Mouse (Mus musculus) limb, embryonic 12.5 days (tissue): Measurements from ENCODE around the gene Myo18b. TPM values are rescaled to one million over a fixed set of nuclear protein-coding genes. Genes with fewer than 3 reads are reported as not detected.

ENCODE experiments used
- ATAC-seq: fragments of 200-750 bp; cut with Nextera tagmentation; 2 replicates; pipeline ENCODE4 v1.8.0; 2017; ENCODE audit warnings: low read depth, moderate TSS enrichment; ENCODE audit not compliant: insufficient number of reproducible peaks, insufficient read depth, low FRiP score, low TSS enrichment
- H3K27ac ChIP-seq: fragments of 300-500 bp; sonication (generic); 2 replicates; pipeline ENCODE4 v1.5.1; 2016; ENCODE audit warnings: mild to moderate bottlenecking, moderate library complexity
- H3K27me3 ChIP-seq: fragments of 300-500 bp; sonication (generic); 2 replicates; pipeline ENCODE4 v1.6.1; 2016; ENCODE audit warnings: mild to moderate bottlenecking, moderate library complexity
- H3K36me3 ChIP-seq: fragments of 300-500 bp; sonication (generic); 2 replicates; pipeline ENCODE4 v1.6.1; 2016; ENCODE audit warnings: mild to moderate bottlenecking, moderate library complexity
- H3K4me1 ChIP-seq: fragments of 300-500 bp; sonication (generic); replicated peaks from 2 replicates; pipeline ENCODE4 v1.6.1; 2016
- H3K4me2 ChIP-seq: fragments of 300-500 bp; sonication (generic); 2 replicates; pipeline ENCODE4 v1.6.1; 2016; ENCODE audit warnings: mild to moderate bottlenecking, moderate library complexity
- H3K4me3 ChIP-seq: fragments of 300-500 bp; sonication (generic); replicated peaks from 2 replicates; pipeline ENCODE4 v1.5.1; 2016; ENCODE audit warnings: mild to moderate bottlenecking
- H3K9ac ChIP-seq: fragments of 300-500 bp; sonication (generic); replicated peaks from 2 replicates; pipeline ENCODE4 v1.6.1; 2016; ENCODE audit warnings: mild to moderate bottlenecking, moderate library complexity
- H3K9me3 ChIP-seq: fragments of 300-500 bp; sonication (generic); 2 replicates; pipeline ENCODE4 v1.6.1; 2016; ENCODE audit warnings: mild to moderate bottlenecking, moderate library complexity
- WGBS: fragments of 180-500 bp; shearing (Covaris S2); methylation state at CpG from one replicate; pipeline ENCODE4 v1.1.7; 2016; 5-methylcytosine and 5-hydroxymethylcytosine counted together
- polyA plus RNA-seq: library from polyadenylated mRNA; unstranded; fragments of >200 nt; fragmentation: Nextera tagmentation; extraction: Ambion mirVana; gene quantifications from 2 replicates; pipeline ENCODE4 v1.2.1, GENCODE M21; 2016

Myo18b gene
- polyA plus RNA-seq, 1 experiment from 2014 or later: 1.5 TPM

DNA sequence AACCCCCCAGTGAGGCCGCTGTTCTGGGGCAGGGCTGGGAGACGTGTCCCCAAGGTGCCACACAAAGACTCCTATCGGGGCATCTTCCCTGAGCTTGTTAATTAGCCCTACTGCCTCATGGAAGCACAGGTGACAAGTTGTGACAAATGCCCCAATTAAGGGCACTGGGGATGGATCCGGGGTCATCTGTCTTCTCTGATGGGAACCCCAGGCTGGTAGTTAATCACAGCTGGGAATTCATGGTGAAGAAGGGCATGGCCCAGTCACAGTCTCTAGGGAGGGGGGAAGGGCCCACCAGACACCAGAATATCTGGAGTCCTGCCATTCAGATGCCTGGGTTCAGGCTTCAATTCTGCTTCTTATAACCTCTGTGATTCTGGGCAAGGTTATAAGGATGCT, 126.4 kb downstream of the Myo18b start:
- Histone ChIP-seq H3K27me3 (no peaks in the 10 kb centered on the region; the same call in 1 of the 2 replicates), H3K27ac (no peak overlapping the region), H3K4me3 (no peak overlapping the region), H3K36me3 (no peaks in the 10 kb centered on the region), H3K4me2 (no peak overlapping the region), H3K9me3 (no peaks in the 10 kb centered on the region), H3K9ac (no peak overlapping the region), H3K4me1 (no peaks in the 10 kb centered on the region)
- ATAC-seq: no peak
- WGBS: 18% methylated on average over 4 of the region's 4 CpGs

DNA sequence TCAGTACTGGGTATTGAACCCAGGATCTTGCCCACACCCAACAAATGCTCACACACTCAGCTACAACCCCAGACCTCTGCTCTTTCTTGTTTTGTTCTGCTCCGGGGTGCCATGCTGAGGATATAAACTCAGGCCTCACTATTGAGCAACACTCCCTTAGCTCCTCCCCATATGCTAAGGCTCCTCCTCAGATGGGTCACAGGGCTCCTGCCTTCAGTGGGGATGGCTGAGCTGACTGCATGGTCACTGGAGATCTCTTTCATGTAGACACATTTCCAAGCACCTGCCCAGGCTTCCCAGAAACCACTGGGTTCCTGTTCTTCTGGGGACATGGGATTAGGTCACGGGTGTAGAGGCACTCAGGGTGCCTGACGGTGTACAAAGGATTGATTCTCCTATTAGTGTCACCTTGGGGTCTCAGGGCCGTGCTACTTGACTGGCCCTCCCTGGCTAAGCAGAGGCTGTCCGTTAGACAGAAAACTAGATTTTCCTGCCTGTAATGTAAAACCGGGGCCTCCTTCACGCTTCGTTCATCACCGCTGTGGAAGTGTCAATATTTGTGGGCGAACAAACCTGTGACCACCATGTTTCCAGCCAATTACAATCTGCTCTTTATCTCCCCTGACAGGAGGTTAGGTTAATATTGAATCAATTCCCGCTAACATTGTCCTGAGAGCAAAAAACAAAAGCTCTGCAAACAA, 127.0 kb downstream of the Myo18b start:
- ATAC-seq: no peak
- no peaks in the 10 kb centered on the region; the same call in 1 of the 2 replicates for H3K27me3 ChIP-seq
- H3K27ac ChIP-seq: no peak overlapping the region
- no peaks in the 10 kb centered on the region for H3K4me1 ChIP-seq
- no peak overlapping the region for H3K9ac ChIP-seq
- no peak overlapping the region for H3K4me3 ChIP-seq
- H3K36me3 ChIP-seq: no peaks in the 10 kb centered on the region
- no peaks in the 10 kb centered on the region for H3K9me3 ChIP-seq
- no peak overlapping the region for H3K4me2 ChIP-seq
- 48% methylated on average over 11 of the region's 11 CpGs for WGBS

DNA sequence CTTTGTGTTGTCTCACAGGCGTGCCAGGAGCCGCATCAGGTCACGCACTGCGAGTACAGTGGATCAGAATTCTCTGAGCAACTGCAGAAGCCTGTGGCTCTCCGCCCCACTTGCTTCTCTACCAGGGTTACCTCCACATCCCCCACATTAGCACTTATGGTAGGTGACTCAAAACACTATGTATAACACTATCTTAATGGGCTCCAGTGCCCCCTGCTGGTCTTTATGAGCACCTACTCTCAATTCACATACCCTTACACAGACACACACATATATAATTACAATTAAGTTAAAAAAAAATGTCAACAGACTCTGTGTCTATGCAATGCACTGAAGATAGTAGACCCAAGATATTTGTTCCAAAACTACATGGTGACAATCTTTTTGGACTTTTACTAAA, 127.6 kb downstream of the Myo18b start:
- ATAC-seq: no peak
- Histone ChIP-seq H3K27ac (no peak overlapping the region), H3K4me3 (no peak overlapping the region), H3K4me2 (no peak overlapping the region), H3K9ac (no peak overlapping the region), H3K4me1 (no peaks in the 10 kb centered on the region), H3K27me3 (no peaks in the 10 kb centered on the region; the same call in 1 of the 2 replicates), H3K9me3 (no peaks in the 10 kb centered on the region), H3K36me3 (no peaks in the 10 kb centered on the region)
- WGBS: 90% methylated on average over 5 of the region's 5 CpGs

DNA sequence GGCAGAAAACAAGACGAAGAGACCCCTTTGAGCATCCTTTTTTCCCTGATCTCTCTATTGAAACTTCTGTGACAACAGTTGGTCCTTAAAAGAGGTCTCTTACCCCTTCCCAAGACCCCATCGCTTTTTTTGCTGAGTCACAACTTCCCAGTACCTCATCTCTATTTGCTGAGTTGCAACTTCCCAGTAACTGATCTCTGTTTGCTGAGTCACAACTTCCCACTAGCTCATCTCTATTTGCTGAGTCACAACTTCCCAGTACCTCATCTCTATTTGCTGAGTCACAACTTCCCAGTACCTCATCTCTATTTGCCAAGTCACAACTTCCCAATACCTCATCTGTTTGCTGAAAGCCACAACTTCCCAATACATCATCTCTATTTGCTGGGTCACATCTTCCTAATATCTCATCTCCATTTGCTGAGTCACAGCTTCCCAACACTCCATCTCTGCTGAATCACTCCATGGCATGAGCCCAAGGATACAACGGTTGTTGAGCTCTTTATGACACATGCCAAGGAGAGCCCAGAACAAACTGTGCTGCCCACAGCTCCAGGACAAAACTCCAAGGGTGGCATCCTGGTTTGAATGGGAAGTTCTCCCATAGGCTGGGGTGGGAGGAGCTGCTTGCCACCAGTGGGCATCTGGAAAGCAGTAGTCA, 134.6 kb downstream of the Myo18b start:
- Histone ChIP-seq H3K27ac (no peak overlapping the region), H3K9ac (no peak overlapping the region), H3K4me3 (no peak overlapping the region), H3K4me1 (no peaks in the 10 kb centered on the region), H3K4me2 (no peak overlapping the region), H3K27me3 (peaks cover 3% of the 10 kb centered on the region), H3K9me3 (no peaks in the 10 kb centered on the region), H3K36me3 (no peaks in the 10 kb centered on the region)
- no peak for ATAC-seq
- WGBS: 84% methylated on average over 3 of the region's 3 CpGs

DNA sequence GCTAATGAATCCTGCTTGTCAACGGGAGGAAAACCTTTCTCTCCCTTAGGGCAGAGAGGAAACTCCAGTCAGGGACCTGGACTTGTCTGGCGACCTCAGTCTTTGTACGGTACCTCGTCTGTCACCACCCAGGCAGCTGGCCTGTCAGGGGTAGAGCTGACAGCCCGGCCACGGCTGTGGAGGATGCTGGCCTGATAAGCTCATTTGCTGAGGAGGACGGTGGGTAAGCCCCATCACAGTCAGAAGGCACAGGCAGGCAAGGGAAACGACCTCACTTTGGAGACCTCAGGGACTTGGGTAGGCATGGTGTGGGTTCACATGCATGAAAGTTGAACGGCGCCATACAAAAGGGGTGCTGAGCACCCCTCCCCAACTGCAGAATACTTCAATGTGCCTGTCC, 140.6 kb downstream of the Myo18b start:
- Histone ChIP-seq H3K9ac (no peak overlapping the region), H3K36me3 (no peaks in the 10 kb centered on the region), H3K4me1 (no peaks in the 10 kb centered on the region), H3K9me3 (no peaks in the 10 kb centered on the region), H3K4me2 (no peak overlapping the region), H3K27me3 (peaks cover 20% of the 10 kb centered on the region), H3K4me3 (no peak overlapping the region), H3K27ac (no peak overlapping the region)
- 26% methylated on average over 10 of the region's 10 CpGs for WGBS
- no peak for ATAC-seq

DNA sequence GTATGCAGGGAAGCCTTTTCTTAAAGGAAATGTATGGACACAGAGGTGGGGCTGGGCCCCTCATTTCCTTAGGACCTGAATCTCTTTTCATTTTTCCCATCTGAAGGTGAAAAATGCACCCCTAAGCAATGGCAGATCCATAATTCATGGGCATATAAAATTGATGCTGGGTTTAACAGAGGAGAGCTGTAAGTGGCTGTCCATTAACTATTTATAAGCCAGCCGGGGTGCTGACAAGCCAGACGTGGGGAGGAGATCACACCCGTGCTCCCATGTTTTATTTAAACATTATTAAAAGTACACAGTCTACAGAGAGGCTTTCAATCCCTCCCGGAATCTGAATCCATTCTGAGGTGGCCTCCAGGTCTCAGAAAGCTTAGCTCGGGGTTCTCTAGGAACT, 146.5 kb downstream of the Myo18b start:
- Histone ChIP-seq H3K9ac (no peak overlapping the region), H3K4me1 (peaks cover 21% of the 10 kb centered on the region), H3K27ac (no peak overlapping the region), H3K27me3 (peaks cover 45% of the 10 kb centered on the region), H3K4me3 (no peak overlapping the region), H3K9me3 (peaks cover 8% of the 10 kb centered on the region; the same call in 1 of the 2 replicates), H3K4me2 (no peak overlapping the region), H3K36me3 (no peaks in the 10 kb centered on the region)
- 52% methylated on average over 5 of the region's 5 CpGs for WGBS
- no peak for ATAC-seq

DNA sequence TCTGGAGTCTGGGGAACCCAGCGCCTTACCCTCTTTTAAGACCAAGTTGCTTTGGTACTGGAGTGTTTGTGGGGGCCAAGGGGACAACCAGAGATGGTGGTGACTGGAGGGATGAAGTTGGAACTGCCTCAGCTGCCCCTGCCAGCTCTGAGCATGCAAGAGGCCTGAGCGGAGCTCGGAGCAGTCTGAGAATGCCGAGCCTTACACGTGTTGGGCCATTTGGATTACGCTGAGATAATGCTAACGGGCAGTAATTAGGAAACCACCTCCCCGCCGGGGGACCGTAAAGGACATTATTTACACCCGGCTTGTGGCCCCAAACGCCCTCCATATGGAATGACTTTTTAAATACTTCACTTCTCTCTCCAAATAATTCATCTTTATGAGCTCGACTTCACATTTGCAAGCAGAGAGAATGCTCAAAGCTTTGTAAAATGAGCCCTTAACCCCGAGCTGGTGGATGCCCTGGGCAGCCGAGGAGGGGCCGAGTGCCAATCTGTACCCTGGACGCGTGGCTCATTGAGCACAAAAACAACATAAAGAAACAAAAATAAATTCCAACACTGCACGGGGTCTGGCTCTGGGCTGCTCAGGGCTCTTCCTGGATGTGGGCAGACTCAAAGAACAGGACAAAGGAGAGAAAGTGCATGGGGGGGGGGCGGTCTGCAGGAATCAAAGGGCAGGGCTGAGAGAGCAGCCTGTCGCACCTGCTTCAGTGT, 148.0 kb downstream of the Myo18b start:
- Histone ChIP-seq H3K4me3 (no peak overlapping the region), H3K9ac (0 out of 2 replicates have a peak overlapping the region, but pooled peaks have one; percentile 27), H3K4me2 (peak overlapping the region; percentile 36), H3K4me1 (peaks cover 21% of the 10 kb centered on the region), H3K27me3 (peaks cover 39% of the 10 kb centered on the region), H3K27ac (no peak overlapping the region), H3K36me3 (no peaks in the 10 kb centered on the region), H3K9me3 (peaks cover 8% of the 10 kb centered on the region; the same call in 1 of the 2 replicates)
- WGBS: 14% methylated on average over 21 of the region's 21 CpGs
- no peak for ATAC-seq

DNA sequence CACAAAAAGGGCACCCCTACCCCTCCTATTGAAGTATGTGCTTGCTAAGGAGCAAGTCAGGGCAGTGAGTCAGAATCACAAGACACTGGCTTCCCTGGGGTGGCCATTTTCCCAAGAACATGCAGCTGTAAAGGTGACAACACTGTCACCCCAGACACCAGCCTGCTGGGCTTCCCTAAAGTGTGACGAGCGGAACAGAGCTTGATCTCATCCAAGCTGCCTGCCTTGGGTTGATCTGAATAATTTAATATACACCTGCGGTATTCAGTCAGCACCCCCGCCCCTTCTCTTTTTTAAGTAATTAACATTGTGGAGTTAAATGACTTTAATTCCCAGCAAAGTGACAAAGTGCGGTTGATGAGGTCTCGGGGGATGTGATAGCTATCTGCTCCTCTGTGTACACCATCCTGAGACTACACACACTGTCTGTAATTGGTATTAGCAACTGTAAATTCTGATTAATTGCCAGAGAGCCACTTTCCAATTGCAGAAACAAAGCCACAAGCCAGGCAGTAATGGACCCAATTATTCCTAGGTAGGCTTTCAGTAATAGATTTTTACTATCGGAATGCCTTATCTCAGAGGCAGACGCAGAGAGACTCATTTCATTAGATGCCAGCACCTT, 148.7 kb downstream of the Myo18b start:
- peaks cover 21% of the 10 kb centered on the region for H3K4me1 ChIP-seq
- peaks cover 8% of the 10 kb centered on the region; the same call in 1 of the 2 replicates for H3K9me3 ChIP-seq
- H3K9ac ChIP-seq: no peak overlapping the region
- H3K4me2 ChIP-seq: 0 out of 2 replicates have a peak overlapping the region, but pooled peaks have one; percentile 36
- H3K27ac ChIP-seq: no peak overlapping the region
- H3K36me3 ChIP-seq: no peaks in the 10 kb centered on the region
- WGBS: 29% methylated on average over 8 of the region's 8 CpGs
- peaks cover 39% of the 10 kb centered on the region for H3K27me3 ChIP-seq
- no peak for ATAC-seq
- H3K4me3 ChIP-seq: no peak overlapping the region

DNA sequence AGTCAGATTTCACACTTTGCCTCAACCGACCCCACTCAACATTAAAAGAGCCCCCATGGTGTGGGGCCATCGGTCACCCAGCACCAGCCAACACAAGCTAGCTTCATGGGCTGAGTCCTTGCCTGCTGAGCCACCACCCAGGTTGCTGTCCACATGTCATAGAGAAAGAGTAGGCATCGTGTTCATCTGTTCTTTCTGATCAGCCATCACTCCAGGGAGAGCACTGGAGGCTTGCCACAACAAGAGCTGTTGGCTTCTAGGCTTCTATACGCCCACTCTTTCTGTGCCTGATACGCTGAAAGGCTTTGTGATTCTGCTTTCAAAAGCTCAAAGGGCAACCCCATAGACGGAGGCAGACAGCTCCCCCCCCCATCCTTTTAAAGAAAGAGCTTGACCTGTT, 151.0 kb downstream of the Myo18b start:
- Histone ChIP-seq H3K36me3 (no peaks in the 10 kb centered on the region), H3K9me3 (peaks cover 8% of the 10 kb centered on the region; the same call in 1 of the 2 replicates), H3K4me3 (no peak overlapping the region), H3K4me1 (peaks cover 21% of the 10 kb centered on the region), H3K27ac (no peak overlapping the region), H3K4me2 (no peak overlapping the region), H3K27me3 (peaks cover 30% of the 10 kb centered on the region), H3K9ac (no peak overlapping the region)
- 78% methylated on average over 6 of the region's 6 CpGs for WGBS
- no peak for ATAC-seq

DNA sequence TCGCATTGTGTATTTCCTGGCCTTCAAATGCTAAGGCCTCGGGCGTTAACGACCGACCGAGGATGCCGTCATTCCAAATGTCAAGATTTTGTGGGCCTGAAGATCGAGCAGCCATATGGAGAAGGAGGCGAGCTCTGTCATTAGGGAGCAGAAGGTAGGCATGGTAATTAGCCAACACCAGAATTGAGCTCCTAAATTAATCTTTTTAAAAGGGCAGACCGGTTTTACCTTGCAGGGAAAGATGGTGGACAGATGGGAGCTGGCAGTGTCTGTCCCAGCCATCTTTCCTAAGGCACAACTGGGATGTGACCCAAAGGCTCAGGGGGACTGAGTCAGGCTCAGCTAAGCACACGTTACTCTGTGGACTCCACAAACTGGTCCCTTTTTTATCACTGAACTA, 151.6 kb downstream of the Myo18b start:
- H3K27ac ChIP-seq: no peak overlapping the region
- ATAC-seq: no peak
- no peak overlapping the region for H3K4me2 ChIP-seq
- 64% methylated on average over 11 of the region's 11 CpGs for whole genome bisulfite sequencing
- H3K27me3 ChIP-seq: peaks cover 30% of the 10 kb centered on the region
- H3K4me1 ChIP-seq: peaks cover 20% of the 10 kb centered on the region
- peaks cover 8% of the 10 kb centered on the region; the same call in 1 of the 2 replicates for H3K9me3 ChIP-seq
- no peaks in the 10 kb centered on the region for H3K36me3 ChIP-seq
- H3K4me3 ChIP-seq: no peak overlapping the region
- no peak overlapping the region for H3K9ac ChIP-seq

DNA sequence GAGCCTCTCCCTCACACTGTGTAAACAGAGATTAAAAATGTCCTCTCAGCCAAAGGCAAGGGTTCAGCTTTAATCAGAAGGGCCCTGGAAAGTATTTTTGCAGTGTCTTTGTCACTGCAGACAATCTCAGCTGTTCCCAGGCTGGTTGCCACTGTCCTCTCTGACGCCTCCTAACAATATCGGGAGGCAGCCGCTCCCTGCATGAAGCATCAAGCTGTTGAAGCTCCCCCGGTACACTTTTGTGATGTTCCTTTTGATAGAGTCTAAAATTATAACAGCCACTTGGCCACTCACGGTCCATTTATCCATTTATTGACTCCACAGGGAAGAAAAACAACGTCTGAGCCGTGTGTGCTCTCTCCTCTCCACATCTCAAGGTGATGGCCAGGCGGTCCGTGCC, 153.0 kb downstream of the Myo18b start:
- Histone ChIP-seq H3K4me3 (no peak overlapping the region), H3K9me3 (peaks cover 8% of the 10 kb centered on the region; the same call in 1 of the 2 replicates), H3K27me3 (peaks cover 28% of the 10 kb centered on the region), H3K27ac (no peak overlapping the region), H3K36me3 (no peaks in the 10 kb centered on the region), H3K9ac (no peak overlapping the region), H3K4me1 (peaks cover 11% of the 10 kb centered on the region), H3K4me2 (no peak overlapping the region)
- ATAC-seq: no peak
- 80% methylated on average over 9 of the region's 9 CpGs for WGBS
